Mouse (Mus musculus) CH12.LX (cell line): ENCODE measurements around the gene Rpl18a. TPM values are rescaled to one million over a fixed set of nuclear protein-coding genes. Genes with fewer than 3 reads are reported as not detected.

Experiments
- DNase-seq: peaks from one replicate; pipeline ENCODE4 v3.0.0-alpha.2; 2013; ENCODE audit errors: extremely low read depth
- H3K27ac ChIP-seq: 2 replicates; pipeline ENCODE4 v1.5.1; 2012; ENCODE audit warnings: low read depth, mild to moderate bottlenecking, control low read depth, moderate library complexity; ENCODE audit not compliant: insufficient read depth
- H3K27me3 ChIP-seq: replicated peaks from 2 replicates; pipeline ENCODE3; 2012; ENCODE audit warnings: inconsistent platforms
- H3K36me3 ChIP-seq, 2 experiments: replicated peaks in 1 of 2; 2 replicates each; pipeline versions ENCODE3 to v1.6.1; 2012; ENCODE audit warnings: inconsistent platforms in 1 of 2, low read length in 1 of 2, mild to moderate bottlenecking in 1 of 2, mixed read lengths in 1 of 2, moderate library complexity in 1 of 2; ENCODE audit not compliant: control insufficient read depth in 1 of 2, insufficient read depth in 1 of 2
- H3K4me1 ChIP-seq, 2 experiments: 2 replicates each; pipeline ENCODE4 v1.6.1; 2012; ENCODE audit warnings: inconsistent platforms in 1 of 2, moderate library complexity in 1 of 2; ENCODE audit not compliant: insufficient read depth in 2 of 2, control insufficient read depth in 1 of 2
- H3K4me2 ChIP-seq: 2 replicates; pipeline ENCODE4 v1.6.1; 2012; ENCODE audit warnings: low read depth, mild to moderate bottlenecking, control low read depth; ENCODE audit not compliant: poor library complexity, insufficient read depth, severe bottlenecking
- H3K4me3 ChIP-seq, 3 experiments: fragments of 150-350 bp in 1 of 3; sonication (generic) in 1 of 3; replicated peaks in 1 of 3; 2 replicates each; pipeline versions ENCODE3 to v1.5.1; 2011 to 2012; ENCODE audit warnings: low read depth in 2 of 3, low read length in 2 of 3, mild to moderate bottlenecking in 2 of 3, moderate library complexity in 2 of 3, control low read depth in 1 of 3, improper control_type of control experiment in 1 of 3, inconsistent platforms in 1 of 3, mixed read lengths in 1 of 3; ENCODE audit not compliant: poor library complexity in 1 of 3
- H3K79me2 ChIP-seq: replicated peaks from 2 replicates; pipeline ENCODE4 v1.6.1; 2012; ENCODE audit warnings: mild to moderate bottlenecking, moderate library complexity; ENCODE audit not compliant: control insufficient read depth, poor library complexity, insufficient read depth, severe bottlenecking; ENCODE audit errors: extremely low read depth
- H3K9ac ChIP-seq: 2 replicates; pipeline ENCODE4 v1.6.1; 2012; ENCODE audit warnings: low read depth, mild to moderate bottlenecking, control low read depth, moderate library complexity; ENCODE audit not compliant: insufficient read depth
- H3K9me3 ChIP-seq: replicated peaks from 2 replicates; pipeline ENCODE3; 2012; ENCODE audit warnings: low read length, inconsistent platforms, mixed read lengths
- BHLHE40 ChIP-seq: IDR thresholded peaks from 2 replicates; pipeline ENCODE4 v1.6.1; 2011; ENCODE audit warnings: mild to moderate bottlenecking, low read depth, low read length, improper control_type of control experiment
- CHD2 ChIP-seq: IDR thresholded peaks from 2 replicates; pipeline ENCODE4 v1.6.1; 2011; ENCODE audit warnings: low read length, improper control_type of control experiment
- ELF1 ChIP-seq: IDR thresholded peaks from 2 replicates; pipeline ENCODE4 v1.6.1; 2014; ENCODE audit warnings: low read depth, mild to moderate bottlenecking, inconsistent platforms, low read length, improper control_type of control experiment
- ETS1 ChIP-seq: conservative IDR thresholded peaks from 2 replicates; pipeline ENCODE4 v1.6.1; 2012; ENCODE audit warnings: low read depth, mild to moderate bottlenecking, inconsistent platforms, low read length, improper control_type of control experiment, moderate library complexity
- GABPA ChIP-seq: IDR thresholded peaks from 2 replicates; pipeline ENCODE4 v1.6.1; 2012; ENCODE audit warnings: low read depth, low read length, improper control_type of control experiment, inconsistent platforms; ENCODE audit not compliant: insufficient replicate concordance
- JUN ChIP-seq: IDR thresholded peaks from 2 replicates; pipeline ENCODE4 v1.6.1; 2011; ENCODE audit warnings: low read depth, mild to moderate bottlenecking, low read length, improper control_type of control experiment, moderate library complexity; ENCODE audit not compliant: insufficient read depth
- MAZ ChIP-seq: IDR thresholded peaks from 2 replicates; pipeline ENCODE4 v1.6.1; 2012; ENCODE audit warnings: low read depth, mild to moderate bottlenecking, inconsistent platforms, low read length, improper control_type of control experiment, moderate library complexity
- MXI1 ChIP-seq: IDR thresholded peaks from 2 replicates; pipeline ENCODE4 v1.6.1; 2011; ENCODE audit warnings: mild to moderate bottlenecking, low read depth, low read length, improper control_type of control experiment
- NRF1 ChIP-seq: IDR thresholded peaks from 2 replicates; pipeline ENCODE4 v1.6.1; 2014; ENCODE audit warnings: low read depth, mild to moderate bottlenecking, inconsistent platforms, low read length, improper control_type of control experiment, moderate library complexity
- PAX5 ChIP-seq: IDR thresholded peaks from 2 replicates; pipeline ENCODE4 v1.6.1; 2012; ENCODE audit warnings: low read length, inconsistent platforms, mixed read lengths
- POLR2A ChIP-seq: IDR thresholded peaks from 2 replicates; pipeline ENCODE4 v1.6.1; 2011; ENCODE audit warnings: low read depth, mild to moderate bottlenecking, improper control_type of control experiment, low read length
- POLR2AphosphoS2 ChIP-seq: IDR thresholded peaks from 2 replicates; pipeline ENCODE4 v1.6.1; 2011; ENCODE audit warnings: low read depth, low read length, improper control_type of control experiment
- RAD21 ChIP-seq: IDR thresholded peaks from 2 replicates; pipeline ENCODE4 v1.6.1; 2011; ENCODE audit warnings: low read depth, mild to moderate bottlenecking, low read length, improper control_type of control experiment, moderate library complexity
- RCOR1 ChIP-seq: conservative IDR thresholded peaks from 2 replicates; pipeline ENCODE4 v1.6.1; 2012; ENCODE audit warnings: low read depth, mild to moderate bottlenecking, inconsistent platforms, low read length, improper control_type of control experiment
- SIN3A ChIP-seq: IDR thresholded peaks from 2 replicates; pipeline ENCODE4 v1.6.1; 2012; ENCODE audit warnings: low read length, improper control_type of control experiment, inconsistent platforms
- SMC3 ChIP-seq: IDR thresholded peaks from 2 replicates; pipeline ENCODE4 v1.6.1; 2011; ENCODE audit warnings: low read depth, low read length, improper control_type of control experiment
- USF1 ChIP-seq: IDR thresholded peaks from 2 replicates; pipeline ENCODE4 v1.6.1; 2014; ENCODE audit warnings: low read depth, mild to moderate bottlenecking, inconsistent platforms, low read length, improper control_type of control experiment
- USF2 ChIP-seq: conservative IDR thresholded peaks from 2 replicates; pipeline ENCODE4 v1.6.1; 2011; ENCODE audit warnings: low read depth, low read length, improper control_type of control experiment
- ZC3H11A ChIP-seq: IDR thresholded peaks from 2 replicates; pipeline ENCODE4 v1.6.1; 2012; ENCODE audit warnings: low read depth, mild to moderate bottlenecking, inconsistent platforms, low read length, improper control_type of control experiment
- dilution Hi-C: fragments of 300-500 bp; cut with MboI; formaldehyde crosslinking; loops from 2 replicates; pipeline ENCODE4 v1.14.3; 2020; ENCODE audit warnings: low sequenced_read_pairs; ENCODE audit not compliant: extremely low pct_unique_long_range_greater_than_20kb, extremely low pct_ligation_motif_present
- in situ Hi-C: fragments of 300-500 bp; cut with MboI; formaldehyde crosslinking; loops from 3 replicates; pipeline ENCODE4 v1.14.3; 2019; ENCODE audit warnings: low sequenced_read_pairs, low pct_ligation_motif_present, low pct_unique_long_range_greater_than_20kb, mixed read lengths
- polyA plus RNA-seq: library from polyadenylated mRNA; unstranded; fragments of >175 nt; gene quantifications from 2 replicates; pipeline ENCODE4 v1.2.1, GENCODE M21; 2012; ENCODE audit warnings: low read depth; ENCODE audit not compliant: insufficient read length
- total RNA-seq, 2 experiments: library from RNA; depleted of rRNA; stranded (reverse); fragments of 300-350 nt in 1 of 2; fragments of >200 nt in 1 of 2; gene quantifications; 2 replicates each; pipeline ENCODE4 v1.2.3; 2012 to 2014

Gene Rpl18a
- total and polyA plus RNA-seq, 3 experiments: 2,035 to 5,917 (median 3,837) TPM

- dilution Hi-C loops (no loop called here), in situ Hi-C loops (loop anchor here (10.0 kb wide), 1 partner anchor 130 kb away; the partner anchor contains the start of gene Gm3336)
- Histone ChIP-seq H3K27me3 (peaks cover 67% of the 10 kb centered on the region), H3K4me1 (peaks cover 0 to 21% of the 10 kb centered on the region in 2 experiments; a peak in 2 of 4 replicates), H3K36me3 (no peaks in the 10 kb centered on the region), H3K9ac (no peak overlapping the region), H3K27ac (no peak overlapping the region), H3K4me2 (no peak overlapping the region), H3K79me2 (no peaks in the 10 kb centered on the region), H3K9me3 (no peaks in the 10 kb centered on the region), H3K4me3 (no peak overlapping the region)
- no peak for DNase-seq
- TF ChIP-seq SIN3A (no peak), JUN (no peak), PAX5 (no peak), USF2 (no peak), ZC3H11A (no peak), BHLHE40 (no peak), POLR2AphosphoS2 (no peak), GABPA (no peak), RCOR1 (no peak), ETS1 (no peak), ELF1 (no peak), USF1 (no peak), CHD2 (no peak), SMC3 (no peak), POLR2A (no peak), NRF1 (no peak), MAZ (no peak), MXI1 (no peak), RAD21 (no peak)
These were observed 52.1 kb downstream of the Rpl18a start for GRCm38 (mm10) chr8:70845108-70845507.

Other genes starting within 250 kb of the Rpl18a start
- 15.2 and 22.9 TPM in 2 replicates for gene Pgpep1, start 237.0 kb downstream of the Rpl18a start, total RNA-seq (2012; rRNA removed)
- 10.3 and 12.3 TPM in 2 replicates for gene Pgpep1, start 237.0 kb downstream of the Rpl18a start, total RNA-seq (2014; rRNA removed)
- 30.0 and 35.1 TPM in 2 replicates for gene Pgpep1, start 237.0 kb downstream of the Rpl18a start, polyA plus RNA-seq
- gene Lsm4, start 224.2 kb downstream of the Rpl18a start, total RNA-seq (2012; rRNA removed): 135 and 168 TPM in 2 replicates
- 134 and 143 TPM in 2 replicates for gene Lsm4, start 224.2 kb downstream of the Rpl18a start, total RNA-seq (2014; rRNA removed)
- 240 and 256 TPM in 2 replicates for gene Lsm4, start 224.2 kb downstream of the Rpl18a start, polyA plus RNA-seq
- 279 and 287 TPM in 2 replicates for gene Jund, start 198.5 kb downstream of the Rpl18a start, total RNA-seq (2012; rRNA removed)
- 147 and 191 TPM in 2 replicates for gene Jund, start 198.5 kb downstream of the Rpl18a start, total RNA-seq (2014; rRNA removed)
- gene Jund, start 198.5 kb downstream of the Rpl18a start, polyA plus RNA-seq: 255 and 283 TPM in 2 replicates
- gene Iqcn, start 194.0 kb downstream of the Rpl18a start, total RNA-seq (2012; rRNA removed): not detected in 2 replicates
- gene Iqcn, start 194.0 kb downstream of the Rpl18a start, total RNA-seq (2014; rRNA removed): not detected in 2 replicates
- 0.07 TPM in 1 of 2 replicates, not detected in the other for gene Iqcn, start 194.0 kb downstream of the Rpl18a start, polyA plus RNA-seq
- gene Gm3336, start 178.9 kb downstream of the Rpl18a start, total RNA-seq (2012; rRNA removed): 0.25 and 0.34 TPM in 2 replicates
- 0.31 TPM in 1 of 2 replicates, not detected in the other for gene Gm3336, start 178.9 kb downstream of the Rpl18a start, total RNA-seq (2014; rRNA removed)
- gene Gm3336, start 178.9 kb downstream of the Rpl18a start, polyA plus RNA-seq: 0.49 and 0.89 TPM in 2 replicates
- 3.8 and 4.7 TPM in 2 replicates for gene Pde4c, start 173.7 kb downstream of the Rpl18a start, total RNA-seq (2012; rRNA removed)
- gene Pde4c, start 173.7 kb downstream of the Rpl18a start, total RNA-seq (2014; rRNA removed): 2.3 and 3.1 TPM in 2 replicates
- 6.5 TPM in 2 replicates for gene Pde4c, start 173.7 kb downstream of the Rpl18a start, polyA plus RNA-seq
- 1.8 and 1.9 TPM in 2 replicates for gene Rab3a, start 142.7 kb downstream of the Rpl18a start, total RNA-seq (2012; rRNA removed)
- 0.32 and 0.87 TPM in 2 replicates for gene Rab3a, start 142.7 kb downstream of the Rpl18a start, total RNA-seq (2014; rRNA removed)
- 0.65 and 0.99 TPM in 2 replicates for gene Rab3a, start 142.7 kb downstream of the Rpl18a start, polyA plus RNA-seq
- gene Mpv17l2, start 136.5 kb downstream of the Rpl18a start, total RNA-seq (2012; rRNA removed): 25.3 and 28.5 TPM in 2 replicates
- 22.8 and 27.1 TPM in 2 replicates for gene Mpv17l2, start 136.5 kb downstream of the Rpl18a start, total RNA-seq (2014; rRNA removed)
- gene Mpv17l2, start 136.5 kb downstream of the Rpl18a start, polyA plus RNA-seq: 31.9 and 36.1 TPM in 2 replicates
- gene Pik3r2, start 120.7 kb downstream of the Rpl18a start, total RNA-seq (2012; rRNA removed): 37.4 and 45.9 TPM in 2 replicates
- gene Pik3r2, start 120.7 kb downstream of the Rpl18a start, total RNA-seq (2014; rRNA removed): 12.4 and 13.8 TPM in 2 replicates
- 16.3 and 25.8 TPM in 2 replicates for gene Pik3r2, start 120.7 kb downstream of the Rpl18a start, polyA plus RNA-seq
- 11.3 and 11.6 TPM in 2 replicates for gene Mast3, start 92.4 kb downstream of the Rpl18a start, total RNA-seq (2012; rRNA removed)
- 3.3 and 7.0 TPM in 2 replicates for gene Mast3, start 92.4 kb downstream of the Rpl18a start, total RNA-seq (2014; rRNA removed)
- gene Mast3, start 92.4 kb downstream of the Rpl18a start, polyA plus RNA-seq: 22.2 and 23.4 TPM in 2 replicates
- gene Il12rb1, start 89.0 kb downstream of the Rpl18a start, total RNA-seq (2012; rRNA removed): 17.3 and 23.2 TPM in 2 replicates
- 4.5 and 5.6 TPM in 2 replicates for gene Il12rb1, start 89.0 kb downstream of the Rpl18a start, total RNA-seq (2014; rRNA removed)
- gene Il12rb1, start 89.0 kb downstream of the Rpl18a start, polyA plus RNA-seq: 11.4 and 12.5 TPM in 2 replicates
- 7.2 and 8.0 TPM in 2 replicates for gene Arrdc2, start 57.7 kb downstream of the Rpl18a start, total RNA-seq (2012; rRNA removed)
- gene Arrdc2, start 57.7 kb downstream of the Rpl18a start, total RNA-seq (2014; rRNA removed): 5.6 and 8.8 TPM in 2 replicates
- gene Arrdc2, start 57.7 kb downstream of the Rpl18a start, polyA plus RNA-seq: 4.3 and 6.1 TPM in 2 replicates
- 0.13 and 0.21 TPM in 2 replicates for gene Kcnn1, start 34.2 kb downstream of the Rpl18a start, total RNA-seq (2012; rRNA removed)
- gene Kcnn1, start 34.2 kb downstream of the Rpl18a start, total RNA-seq (2014; rRNA removed): not detected in 2 replicates
- not detected in 2 replicates for gene Kcnn1, start 34.2 kb downstream of the Rpl18a start, polyA plus RNA-seq
- gene Ccdc124, start 23.5 kb downstream of the Rpl18a start, total RNA-seq (2012; rRNA removed): 58.7 and 62.9 TPM in 2 replicates
- gene Ccdc124, start 23.5 kb downstream of the Rpl18a start, total RNA-seq (2014; rRNA removed): 29.2 and 36.2 TPM in 2 replicates
- gene Ccdc124, start 23.5 kb downstream of the Rpl18a start, polyA plus RNA-seq: 82.0 and 113 TPM in 2 replicates
- gene Slc5a5, start 4.7 kb downstream of the Rpl18a start, total RNA-seq (2012; rRNA removed): 0.04 and 0.21 TPM in 2 replicates
- 0.16 TPM in 1 of 2 replicates, not detected in the other for gene Slc5a5, start 4.7 kb downstream of the Rpl18a start, total RNA-seq (2014; rRNA removed)
- gene Slc5a5, start 4.7 kb downstream of the Rpl18a start, polyA plus RNA-seq: 0.26 and 0.41 TPM in 2 replicates
- gene Map1s, start 8.5 kb upstream of the Rpl18a start, total RNA-seq (2012; rRNA removed): 51.4 and 53.6 TPM in 2 replicates
- 9.2 and 9.5 TPM in 2 replicates for gene Map1s, start 8.5 kb upstream of the Rpl18a start, total RNA-seq (2014; rRNA removed)
- gene Map1s, start 8.5 kb upstream of the Rpl18a start, polyA plus RNA-seq: 30.9 and 31.1 TPM in 2 replicates